Mouse (Mus musculus): ENCODE results near the gene Dnm1.

Gene Dnm1

DNA sequence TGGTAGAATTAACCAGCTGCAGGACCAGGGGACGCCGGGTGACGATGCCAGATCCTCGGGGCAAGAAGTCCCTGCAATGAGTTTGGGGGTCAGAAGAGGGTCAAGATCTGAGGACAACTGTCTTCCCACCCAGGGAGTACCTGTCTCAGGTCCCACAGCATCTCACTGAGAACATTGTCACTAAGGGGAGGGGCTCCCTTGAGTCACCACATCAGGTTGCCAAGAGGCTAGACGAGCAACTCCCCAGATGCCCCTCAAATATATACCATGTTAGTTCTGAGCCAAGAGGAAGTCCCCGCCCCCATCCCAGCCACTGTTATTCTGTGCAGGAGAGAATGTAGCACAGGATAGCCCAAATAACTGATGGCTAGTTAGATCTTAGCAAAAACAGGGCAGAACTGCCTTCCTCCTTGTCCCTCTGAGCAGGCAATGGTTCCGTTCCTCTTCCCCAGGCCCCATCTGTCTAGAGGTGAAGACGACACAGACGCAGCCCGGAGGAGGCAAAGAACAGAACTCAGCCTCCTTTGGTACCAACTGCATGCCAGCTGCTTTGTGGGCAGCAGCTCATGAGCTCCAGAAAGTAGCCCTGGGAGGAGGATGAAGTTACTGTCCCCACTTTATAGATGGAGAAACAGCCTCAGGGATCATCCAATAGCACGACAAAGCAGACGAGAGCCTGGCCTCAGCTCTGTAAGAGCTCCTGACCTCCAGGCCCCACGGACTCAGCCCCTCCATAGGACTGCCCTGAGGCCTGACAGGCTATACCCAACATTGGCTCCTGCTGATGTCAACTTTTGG lies 12.1 kb downstream of the Dnm1 start:
- peak; percentile 80 for DNase-seq (ENCODE audit: low read depth, low spot score)

DNA sequence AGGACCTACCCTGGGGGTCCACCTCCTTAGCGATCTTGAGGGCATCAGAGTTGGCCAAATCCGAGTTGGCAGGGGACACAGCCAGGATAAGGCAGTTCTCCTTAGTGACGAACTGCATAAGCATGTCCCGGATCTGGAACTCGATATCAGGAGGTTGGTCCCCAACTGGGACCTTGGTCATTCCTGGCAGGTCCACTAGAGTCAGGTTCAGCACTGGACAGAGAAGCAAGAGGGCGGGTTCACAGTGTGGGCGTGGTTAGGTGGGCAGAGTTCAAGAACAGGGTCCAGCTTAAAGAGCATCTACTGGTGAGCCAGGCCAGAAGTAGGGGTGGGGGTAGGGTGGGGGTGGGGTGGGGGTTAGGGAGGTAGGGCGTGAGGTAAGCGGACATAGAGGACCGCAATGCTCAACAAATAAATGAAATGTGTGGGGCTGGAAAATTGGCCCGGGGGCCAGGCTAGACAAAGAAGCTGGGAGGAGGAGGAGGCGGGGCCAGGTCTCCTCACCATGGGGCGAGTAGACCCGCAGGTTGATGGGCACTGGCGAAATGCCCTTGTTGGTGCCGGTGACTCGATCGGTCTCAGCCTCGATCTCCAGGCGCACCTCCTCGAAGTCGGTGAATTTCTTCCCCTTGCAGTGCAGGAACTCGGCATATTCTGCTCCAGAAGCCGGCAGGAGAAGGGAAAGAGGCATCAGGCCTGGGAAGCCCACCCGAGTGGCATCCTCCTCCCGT lies 13.1 kb downstream of the Dnm1 start:
- no peak for DNase-seq (ENCODE audit: low read depth, low spot score)

DNA sequence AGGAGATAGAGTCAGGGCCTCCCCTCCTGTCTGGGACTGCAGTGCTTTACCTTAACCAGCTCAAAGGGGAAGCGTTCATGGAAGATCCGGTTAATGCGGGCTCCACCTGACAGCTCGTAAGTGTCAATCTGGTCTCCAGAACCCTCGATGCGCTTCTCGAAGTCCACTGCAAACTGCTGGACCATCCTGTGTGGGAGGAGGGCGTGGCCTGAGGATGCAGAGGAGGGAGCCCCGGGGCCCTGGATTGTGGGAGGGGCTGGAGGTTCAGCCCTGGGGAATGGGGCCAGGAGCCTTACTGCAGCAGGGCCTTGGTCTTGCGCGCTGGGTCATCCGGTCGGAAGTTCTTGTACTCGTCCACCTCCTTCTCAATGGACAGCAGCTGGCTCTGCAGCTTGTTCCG lies 17.2 kb downstream of the Dnm1 start:
- DNase-seq (ENCODE audit: low read depth, low spot score): no peak

DNA sequence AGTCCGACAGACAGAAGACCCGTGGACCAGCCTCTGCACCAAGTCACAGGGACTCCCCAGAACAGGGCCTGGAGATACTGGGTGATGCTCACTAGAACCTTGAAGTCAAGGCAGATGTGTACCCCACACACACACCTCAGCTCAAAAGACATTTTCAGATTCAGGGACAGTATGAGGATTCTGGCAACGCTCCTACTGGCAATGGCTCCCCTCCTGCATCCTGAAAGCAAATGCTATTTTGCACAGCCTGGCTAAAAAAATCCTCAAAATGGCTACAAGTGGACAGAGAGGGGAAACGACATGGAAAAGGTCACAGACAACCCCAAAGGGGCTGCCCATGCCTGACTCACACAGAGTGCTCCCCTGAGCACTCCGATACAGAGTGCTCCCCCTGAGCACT lies 21.0 kb downstream of the Dnm1 start:
- DNase-seq (ENCODE audit: low read depth, low spot score): no peak

DNA sequence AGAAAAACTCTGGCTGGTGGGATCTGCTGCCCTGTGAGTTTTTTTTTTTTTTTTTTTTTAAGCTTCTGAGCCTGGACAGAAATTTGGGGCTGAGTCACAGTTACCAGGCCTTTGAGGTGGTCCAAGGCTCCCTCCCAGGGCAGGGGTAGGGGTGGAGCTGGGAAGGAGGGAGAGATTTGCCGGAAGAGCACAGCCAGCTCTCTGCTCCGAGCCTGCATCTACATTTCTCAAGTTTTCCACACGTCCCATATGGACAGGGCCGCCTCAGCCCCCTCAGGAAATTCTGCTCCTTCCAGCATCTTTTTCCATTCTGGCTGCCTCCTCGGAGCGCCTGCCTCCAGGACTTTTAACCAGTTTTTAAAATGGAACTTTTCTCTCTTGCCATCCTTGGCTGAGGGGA lies 23.6 kb downstream of the Dnm1 start:
- DNase-seq (ENCODE audit: low read depth, low spot score): no peak

DNA sequence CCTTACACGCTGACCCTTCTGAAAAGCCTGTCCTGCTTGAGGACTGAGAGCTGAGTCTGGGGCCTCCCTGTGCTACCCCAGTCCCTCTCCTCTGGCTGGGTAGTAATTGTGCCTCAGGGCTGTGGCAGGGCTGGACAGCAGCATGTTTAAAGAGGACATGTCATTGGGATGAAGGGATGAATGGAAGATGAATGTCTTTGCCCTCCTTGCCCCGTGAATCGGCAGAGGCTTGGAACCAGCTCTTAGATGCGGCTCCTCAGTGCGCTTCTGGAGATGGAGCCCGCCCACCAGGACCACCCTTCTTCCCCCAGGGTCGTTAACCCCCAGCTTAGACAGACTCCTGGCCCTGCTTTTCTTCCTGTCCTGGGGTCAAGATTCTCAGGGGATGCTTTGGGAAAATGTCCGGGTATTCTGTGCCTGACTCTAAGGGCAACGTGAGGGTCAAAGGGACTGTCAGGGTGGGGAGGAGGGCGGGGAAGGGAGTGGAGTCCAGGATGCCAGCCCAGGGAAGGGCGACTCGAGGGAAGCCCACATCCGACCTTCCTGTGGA lies 24.2 kb downstream of the Dnm1 start:
- no peak for DNase-seq (ENCODE audit: low read depth, low spot score)

DNA sequence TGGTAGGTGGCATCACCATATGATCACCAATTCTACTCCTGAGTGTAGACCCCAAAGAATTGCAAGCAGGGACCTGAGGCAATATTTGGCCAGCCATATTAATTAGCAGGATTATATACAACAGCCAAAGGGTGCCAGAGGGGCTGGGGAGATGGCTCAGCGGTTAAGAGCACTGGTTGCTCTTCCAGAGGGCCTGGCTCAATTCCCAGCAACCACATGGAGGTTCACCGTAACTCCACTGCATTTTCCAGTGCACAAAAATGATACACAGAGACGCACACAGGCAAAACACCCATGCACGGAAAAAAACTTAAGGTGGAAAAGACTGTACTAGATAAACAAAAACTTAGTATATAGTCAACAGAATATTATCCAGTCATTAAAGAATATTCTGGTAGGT lies 25.9 kb downstream of the Dnm1 start:
- DNase-seq (ENCODE audit: low read depth, low spot score): no peak

DNA sequence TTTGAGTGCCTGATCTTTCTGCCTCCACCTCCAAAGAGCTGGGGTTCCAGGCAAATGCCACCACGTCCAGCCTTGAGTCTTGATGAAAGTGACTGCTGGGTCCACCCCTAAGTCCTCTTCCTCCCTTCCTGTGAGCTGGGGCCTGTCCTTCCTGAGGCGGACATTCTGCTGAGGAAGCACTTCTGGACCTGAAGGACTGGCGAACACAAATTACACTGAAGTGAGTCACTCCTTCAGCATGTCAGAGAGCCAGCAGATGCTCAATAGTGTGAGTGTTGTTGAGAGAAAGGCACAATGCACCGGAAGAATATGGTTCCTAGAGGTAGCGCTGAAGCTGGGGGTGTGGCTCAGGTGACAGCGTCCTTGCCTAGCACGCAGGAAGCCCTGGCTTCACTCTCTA lies 27.8 kb downstream of the Dnm1 start:
- no peak for DNase-seq (ENCODE audit: low read depth, low spot score)

DNA sequence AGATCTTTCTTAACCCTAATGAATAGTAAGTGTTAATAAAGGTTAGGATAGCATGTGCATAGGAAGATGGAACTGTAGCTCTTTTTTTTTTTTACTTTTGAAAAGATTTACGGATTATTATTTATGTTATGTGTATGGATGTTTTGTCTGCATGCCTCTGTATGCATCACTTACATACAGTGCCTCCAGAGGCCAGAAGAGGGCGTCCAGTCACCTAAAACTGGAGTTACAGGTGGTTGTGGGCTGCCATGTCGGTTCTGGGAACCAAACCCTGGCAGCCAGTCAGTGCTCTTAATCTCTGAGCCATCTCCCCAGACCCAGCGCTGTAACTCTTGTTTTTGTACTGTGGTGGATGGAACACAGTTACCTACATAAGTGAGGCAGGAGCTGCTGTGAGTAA lies 28.8 kb downstream of the Dnm1 start:
- no peak for DNase-seq (ENCODE audit: low read depth, low spot score)

DNA sequence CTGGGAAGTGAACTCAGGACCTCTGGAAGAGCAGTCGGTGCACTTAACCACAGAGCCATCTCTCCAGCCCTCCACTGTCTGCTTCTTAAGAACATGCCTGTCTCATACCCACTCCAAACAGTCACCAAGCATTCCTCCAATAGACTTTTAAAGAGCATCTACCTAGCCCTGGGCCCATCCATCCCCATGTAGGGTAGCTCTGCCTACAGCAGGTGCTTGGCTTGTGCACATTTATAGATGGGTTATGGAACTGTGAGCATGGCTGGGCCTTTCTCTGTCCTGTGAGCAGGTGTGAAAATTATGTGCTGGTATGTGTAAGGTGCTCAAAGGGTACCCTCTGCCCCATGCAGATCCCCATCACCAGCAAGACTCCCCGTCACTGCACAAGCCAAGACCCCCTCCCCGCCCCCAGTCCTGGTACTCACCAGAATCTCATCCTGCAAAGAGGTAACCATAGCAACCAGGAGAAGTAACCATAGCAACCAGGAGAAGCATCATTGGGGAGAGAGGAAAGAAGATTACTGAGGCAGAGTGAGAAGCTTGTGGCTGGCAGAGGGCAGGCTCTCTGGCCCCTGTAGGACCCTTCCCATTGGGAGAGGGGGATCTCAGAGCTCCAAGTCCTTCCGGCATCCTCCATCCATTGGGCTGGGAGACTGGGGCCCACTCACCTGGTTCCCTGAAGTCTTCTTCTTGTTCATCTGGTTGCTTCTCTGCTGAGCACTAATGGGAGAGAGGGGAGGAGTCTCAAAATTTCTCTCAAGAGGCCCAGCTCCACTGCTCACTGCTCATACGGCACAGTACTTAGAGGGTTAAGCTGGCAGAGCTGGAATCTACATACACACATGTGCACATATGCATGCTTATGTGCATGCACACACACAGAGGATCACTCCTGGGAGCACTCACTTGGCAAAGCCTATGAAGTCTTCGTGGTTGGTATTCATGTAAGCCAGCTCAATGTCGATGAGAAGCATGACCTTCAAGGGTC lies 30.1 kb downstream of the Dnm1 start:
- no peak for DNase-seq (ENCODE audit: low read depth, low spot score)

DNA sequence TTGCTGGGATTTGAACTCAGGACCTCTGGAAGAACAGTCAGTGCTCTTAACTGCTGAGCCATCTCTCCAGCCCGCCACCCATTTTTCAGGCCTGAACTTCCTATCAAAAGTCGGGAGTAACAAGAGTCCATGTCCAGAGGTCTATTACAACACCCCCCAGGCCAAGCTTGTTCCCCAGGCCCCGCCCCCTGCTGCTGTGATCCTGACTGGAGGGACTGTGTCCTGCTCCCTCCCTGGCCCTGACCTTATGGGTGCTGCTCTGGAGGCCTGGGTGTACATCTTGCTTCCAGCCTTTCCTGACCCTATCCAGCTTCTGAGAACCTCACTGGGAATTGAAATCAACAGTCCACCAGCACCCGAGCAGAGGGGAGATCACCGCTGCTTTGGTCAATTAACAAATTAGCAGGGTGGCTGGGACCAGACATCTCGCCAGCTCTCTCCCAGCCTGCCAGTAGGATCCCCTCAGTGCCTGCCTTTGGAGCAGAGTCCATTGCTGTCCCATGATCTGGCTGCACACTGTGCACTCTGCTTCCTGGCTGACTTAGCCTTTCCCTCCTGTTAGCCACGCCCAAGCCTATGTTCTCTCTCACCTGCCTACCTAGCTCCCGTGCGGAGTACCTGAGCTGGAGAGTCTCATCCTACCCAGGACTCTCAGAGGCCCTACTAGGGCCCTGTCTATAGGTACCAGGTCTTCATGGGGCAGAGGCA lies 31.4 kb downstream of the Dnm1 start:
- no peak for DNase-seq (ENCODE audit: low read depth, low spot score)

DNA sequence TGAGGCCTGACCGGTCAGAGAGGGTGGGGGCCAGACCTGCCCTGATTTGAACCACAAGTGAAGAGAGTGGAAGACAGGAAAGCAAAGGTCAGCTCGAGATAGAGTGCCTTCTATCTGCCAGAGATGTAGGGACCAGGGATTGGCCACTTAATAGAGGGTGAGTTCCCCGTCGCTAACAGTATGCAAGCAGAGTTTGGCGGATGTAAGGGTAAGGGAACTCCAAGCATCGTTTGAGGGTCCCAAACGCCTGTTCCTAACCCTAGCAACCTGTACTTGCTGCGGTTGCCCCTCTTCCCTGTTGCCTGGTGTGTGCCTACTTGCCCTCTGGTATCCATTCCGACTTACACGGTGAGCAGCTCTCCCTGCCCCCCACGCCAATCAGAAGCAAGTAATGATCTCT lies 32.4 kb downstream of the Dnm1 start:
- no peak for DNase-seq (ENCODE audit: low read depth, low spot score)

DNA sequence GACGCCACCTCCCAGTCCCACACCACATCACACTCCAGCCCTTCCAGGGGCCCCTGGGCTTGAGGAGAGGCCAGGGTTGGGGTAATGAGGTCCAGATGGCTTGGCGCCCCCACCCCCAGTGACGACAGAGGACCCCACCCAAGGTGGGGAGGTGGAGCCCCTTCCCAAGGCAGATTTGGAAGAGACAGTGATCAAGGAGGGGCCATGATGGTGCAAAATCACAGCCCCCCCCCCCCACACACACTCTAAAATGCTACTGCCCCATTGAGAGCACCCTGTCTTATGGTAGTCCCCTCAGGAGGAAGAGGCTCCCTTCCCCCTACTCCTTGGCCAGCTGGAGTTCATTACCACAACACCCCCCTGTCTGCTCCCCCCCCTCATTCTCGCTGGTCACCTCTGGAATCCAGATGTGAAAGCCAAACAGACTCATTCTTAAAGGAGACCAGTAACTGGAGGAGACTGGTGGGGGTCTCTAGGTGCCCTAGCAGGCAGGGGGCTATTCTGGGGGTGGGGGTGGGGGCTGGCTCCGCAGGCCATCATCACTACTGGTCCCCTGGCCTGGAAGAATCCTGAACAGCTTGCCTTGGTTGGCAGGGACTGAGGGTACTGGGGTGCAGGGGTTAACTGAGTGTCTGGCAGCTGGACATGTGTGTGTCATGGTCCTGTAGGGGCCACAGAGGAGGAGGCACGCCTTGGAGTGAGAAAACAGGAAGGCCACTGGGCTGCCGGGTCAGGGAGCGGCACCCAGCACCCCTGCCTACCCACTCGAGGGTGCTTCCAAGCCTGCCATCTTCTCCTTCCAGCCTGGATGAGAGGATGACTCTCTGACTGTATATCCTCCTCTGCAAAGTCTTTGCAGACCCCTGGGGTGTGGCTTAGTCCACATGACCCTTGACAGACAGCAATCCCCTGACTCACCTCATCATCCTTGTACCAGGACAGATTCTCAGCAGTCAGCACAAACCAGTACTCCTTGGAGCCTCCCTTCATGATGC lies 33.3 kb downstream of the Dnm1 start:
- DNase-seq (ENCODE audit: low read depth, low spot score): no peak

DNA sequence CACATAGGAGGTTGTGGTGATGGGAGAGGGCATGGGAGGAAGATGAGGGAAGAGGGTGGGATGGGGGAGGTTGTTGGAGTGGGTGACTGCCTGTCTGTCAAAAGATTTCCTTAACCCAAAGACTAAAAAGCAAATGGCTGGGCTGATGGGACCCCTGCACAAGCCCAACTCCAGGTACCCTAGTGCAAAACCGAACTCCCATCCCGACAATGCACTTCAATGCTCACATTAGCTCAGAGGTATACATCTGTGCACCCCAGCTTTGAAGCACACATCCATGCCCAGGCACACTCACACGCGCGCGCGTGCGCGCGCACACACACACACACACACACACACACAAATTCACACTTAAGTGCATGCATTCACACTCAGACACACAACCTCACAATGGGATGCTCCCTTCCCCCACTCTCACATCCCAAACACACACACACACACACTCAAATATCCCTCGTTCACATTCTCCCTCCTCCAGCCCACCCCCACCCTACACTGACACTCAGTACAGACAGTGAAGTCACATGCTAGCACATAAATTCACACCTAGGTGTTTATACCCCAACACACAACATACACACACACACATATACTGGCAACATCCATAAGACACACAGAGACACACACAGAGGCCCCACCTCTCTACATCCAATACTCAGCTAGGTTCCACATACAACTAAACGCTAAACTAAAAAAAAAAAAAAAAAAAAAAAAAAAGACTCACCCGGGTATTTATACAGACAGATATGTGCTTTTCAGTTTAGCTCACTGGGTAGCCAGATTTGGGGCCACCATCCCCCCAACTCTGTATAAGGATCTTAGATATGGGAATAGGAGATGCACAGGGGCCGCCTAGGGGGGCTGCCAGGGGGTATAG lies 34.2 kb downstream of the Dnm1 start:
- no peak for DNase-seq (ENCODE audit: low read depth, low spot score)

DNA sequence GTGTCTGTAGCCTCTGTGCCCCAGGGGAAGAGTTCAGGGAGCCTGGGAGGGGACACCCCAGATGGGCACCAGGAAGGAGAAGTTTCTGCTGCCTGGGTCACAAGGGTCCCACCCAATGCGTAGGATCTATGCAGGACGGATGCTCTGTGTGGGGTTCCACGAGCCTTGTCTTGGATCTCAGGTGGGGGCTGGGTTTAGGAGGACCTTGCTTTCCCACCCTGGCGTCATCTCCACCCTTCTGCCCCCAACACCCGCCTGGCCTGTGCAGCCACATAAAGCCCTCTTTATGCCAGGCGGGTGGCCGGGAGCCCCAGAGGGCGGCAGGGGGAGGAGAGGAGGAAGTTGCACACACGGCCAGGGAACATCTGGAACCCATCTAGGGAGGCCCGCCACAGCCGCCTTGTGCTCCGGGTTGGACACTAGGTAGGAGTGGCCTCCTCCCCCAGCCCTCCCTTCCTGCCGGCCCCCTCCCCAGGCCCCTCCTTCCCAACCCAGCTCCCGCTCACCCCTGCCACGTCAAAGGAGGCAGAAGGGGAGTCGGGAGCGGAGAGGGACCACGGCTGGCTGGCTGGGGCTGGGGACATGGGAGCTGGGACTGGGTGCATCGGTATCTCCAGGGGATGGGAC lies 35.2 kb downstream of the Dnm1 start:
- no peak for DNase-seq (ENCODE audit: low read depth, low spot score)

DNA sequence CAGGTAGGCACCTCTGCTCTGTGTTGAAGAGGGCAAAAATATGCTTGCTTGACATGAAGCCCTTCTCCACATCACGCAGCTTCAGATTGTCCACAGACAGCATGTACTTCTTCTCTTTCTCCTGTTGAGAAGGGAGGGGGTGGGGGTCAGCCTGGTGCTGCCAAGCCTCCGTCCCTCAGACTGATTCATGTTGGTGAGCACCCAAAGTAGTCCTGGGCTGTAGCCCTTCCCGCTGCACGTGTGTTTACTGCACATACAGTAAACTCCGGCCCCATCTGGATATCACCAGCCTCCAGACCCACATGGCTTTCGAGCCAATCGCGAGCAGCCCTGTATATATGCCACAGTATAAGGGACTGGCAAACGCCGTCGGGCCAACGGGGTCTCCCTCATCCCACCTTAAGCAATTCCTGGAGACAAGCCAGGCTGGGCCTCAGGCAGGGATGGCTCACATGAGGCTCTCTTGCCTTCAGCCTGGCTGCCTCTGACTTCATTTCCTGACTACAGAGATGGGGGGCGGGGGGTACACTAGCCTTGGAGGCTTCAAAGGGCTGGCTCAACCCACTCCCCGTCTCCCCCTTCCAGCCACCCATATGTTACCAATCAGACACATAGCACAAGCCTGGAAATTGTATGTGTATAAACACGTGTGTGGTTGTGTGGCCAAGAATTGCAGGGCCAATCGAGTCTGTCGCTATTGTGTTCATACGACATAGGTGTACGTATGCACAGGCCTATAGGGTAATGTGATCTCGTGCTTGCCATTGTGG lies 36.1 kb downstream of the Dnm1 start:
- no peak for DNase-seq (ENCODE audit: low read depth, low spot score)

DNA sequence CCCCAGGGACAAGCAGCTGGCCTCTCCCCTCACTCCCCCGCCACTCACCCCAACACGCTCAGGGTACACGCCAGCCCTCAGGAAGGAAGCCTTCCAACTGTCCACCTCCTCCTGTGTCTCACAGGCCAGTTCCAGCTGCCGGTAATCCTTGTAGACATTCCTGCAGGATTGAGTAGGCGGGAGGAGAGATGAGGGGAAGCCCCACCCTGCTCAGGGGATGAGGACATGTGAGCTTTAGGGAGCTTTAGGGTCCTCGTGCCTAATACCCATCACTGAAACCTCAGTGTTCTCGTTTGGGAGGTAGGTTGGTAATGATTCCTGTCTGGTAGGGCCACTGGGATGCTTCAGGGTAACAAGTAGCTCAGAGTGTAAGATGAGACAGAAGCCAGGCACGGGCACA lies 37.4 kb downstream of the Dnm1 start:
- no peak for DNase-seq (ENCODE audit: low read depth, low spot score)

DNA sequence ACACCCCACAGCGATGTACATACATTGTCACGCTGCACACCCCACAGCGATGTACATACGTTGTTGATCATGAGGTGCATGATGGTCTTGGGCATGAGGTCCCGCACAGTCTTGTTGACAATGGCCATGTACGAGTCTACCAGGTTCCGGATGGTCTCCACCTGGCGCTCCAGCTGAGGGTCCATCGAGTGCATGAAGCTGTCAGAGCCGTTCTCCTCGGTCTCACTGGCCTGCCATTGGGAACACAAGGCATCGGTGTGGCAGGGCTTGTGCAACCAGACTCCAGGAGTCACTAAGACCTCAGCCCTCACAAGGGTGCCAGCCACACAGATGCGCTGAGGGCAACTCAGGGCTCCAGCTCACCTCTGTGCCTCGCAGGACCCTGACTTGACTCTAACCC lies 38.3 kb downstream of the Dnm1 start:
- DNase-seq (ENCODE audit: low read depth, low spot score): no peak
